In genomic region chr4:155490990-155491504, GRCm38 (mm10) we compare ENCODE assay signal across 8 mouse cellular contexts. TPM values are rescaled to one million over a fixed set of nuclear protein-coding genes. Genes with fewer than 3 reads are reported as not detected.
DNase-seq lines count a peak whose midpoint lies in the region; ATAC-seq and TF ChIP-seq lines count a peak whose summit lies in the region.

Gene Gnb1, plus strand, starts transcription at chr4:155491361.

- peak within 1 kb of the TSS; percentile 100 for H3K4me3 ChIP-seq in embryonic facial prominence, embryonic 14.5 days (ENCODE audit: low read depth, low read length)
- H3K4me3 ChIP-seq in limb, embryonic 14.5 days (replicated peaks; ENCODE audit: low read length) = peak within 1 kb of the TSS; percentile 94
- H3K4me3 ChIP-seq in midbrain, postnatal 0 days (ENCODE audit: low read depth, low read length) = peak within 1 kb of the TSS; percentile 82

- peak; percentile 30; the same call in 1 of the 2 replicates for TF ChIP-seq CTCF in midbrain, postnatal 0 days (IDR thresholded peaks at IDR 0.05)

- H3K9me3 ChIP-seq in embryonic facial prominence, embryonic 14.5 days (ENCODE audit: control insufficient read depth, low read length) = no peaks in the 10 kb centered on the region
- H3K9me3 ChIP-seq in limb, embryonic 14.5 days (ENCODE audit: control insufficient read depth, low read length) = no peaks in the 10 kb centered on the region
- no peaks in the 10 kb centered on the region for H3K9me3 ChIP-seq in midbrain, postnatal 0 days (ENCODE audit: low read length)

- H3K27me3 ChIP-seq in embryonic facial prominence, embryonic 14.5 days (replicated peaks; ENCODE audit: control insufficient read depth, insufficient read depth, low read length) = no peaks in the 10 kb centered on the region
- H3K27me3 ChIP-seq in limb, embryonic 14.5 days (ENCODE audit: control insufficient read depth, insufficient read depth, low read length) = no peaks in the 10 kb centered on the region
- no peaks in the 10 kb centered on the region for H3K27me3 ChIP-seq in midbrain, postnatal 0 days (ENCODE audit: insufficient read depth, low read length)

- peak within 1 kb of the TSS; percentile 100 for H3K9ac ChIP-seq in embryonic facial prominence, embryonic 14.5 days (ENCODE audit: low read depth, low read length)
- H3K9ac ChIP-seq in limb, embryonic 14.5 days (ENCODE audit: low read depth, low read length, severe bottlenecking) = peak within 1 kb of the TSS; percentile 99
- peak within 1 kb of the TSS; percentile 100 for H3K9ac ChIP-seq in midbrain, postnatal 0 days (replicated peaks; ENCODE audit: low read length, poor library complexity, severe bottlenecking)

- WGBS in embryonic facial prominence, embryonic 14.5 days = 0% methylated on average over 6 of the region's 60 CpGs
- WGBS in limb, embryonic 14.5 days = 2% methylated on average over 14 of the region's 60 CpGs
- 0% methylated on average over 26 of the region's 60 CpGs for whole genome bisulfite sequencing in midbrain, postnatal 0 days

- H3K36me3 ChIP-seq in embryonic facial prominence, embryonic 14.5 days (ENCODE audit: control insufficient read depth, insufficient read depth, low read length) = no peaks in the 10 kb centered on the region
- no peaks in the 10 kb centered on the region for H3K36me3 ChIP-seq in limb, embryonic 14.5 days (ENCODE audit: control insufficient read depth, insufficient read depth, low read length)
- H3K36me3 ChIP-seq in midbrain, postnatal 0 days (ENCODE audit: insufficient read depth, low read length) = no peaks in the 10 kb centered on the region

- H3K4me2 ChIP-seq in embryonic facial prominence, embryonic 14.5 days (ENCODE audit: low read depth, low read length) = peak within 1 kb of the TSS; percentile 89
- peak within 1 kb of the TSS; percentile 72 for H3K4me2 ChIP-seq in limb, embryonic 14.5 days (replicated peaks; ENCODE audit: low read depth, low read length, severe bottlenecking)
- H3K4me2 ChIP-seq in midbrain, postnatal 0 days (ENCODE audit: low read depth, low read length, poor library complexity, severe bottlenecking) = peak within 1 kb of the TSS; percentile 72

- peaks cover 29% of the 10 kb centered on the region for H3K4me1 ChIP-seq in embryonic facial prominence, embryonic 14.5 days (ENCODE audit: control insufficient read depth, insufficient read depth, low read length)
- peaks cover 16% of the 10 kb centered on the region for H3K4me1 ChIP-seq in limb, embryonic 14.5 days (ENCODE audit: control insufficient read depth, insufficient read depth, low read length)
- peaks cover 12% of the 10 kb centered on the region for H3K4me1 ChIP-seq in midbrain, postnatal 0 days (ENCODE audit: insufficient read depth, low read length)

- H3K27ac ChIP-seq in embryonic facial prominence, embryonic 14.5 days (replicated peaks; ENCODE audit: low read depth, low read length) = peak within 1 kb of the TSS; percentile 96
- H3K27ac ChIP-seq in limb, embryonic 14.5 days (replicated peaks; ENCODE audit: low read depth, low read length) = peak within 1 kb of the TSS; percentile 90
- peak within 1 kb of the TSS; percentile 93 for H3K27ac ChIP-seq in midbrain, postnatal 0 days (ENCODE audit: low read depth, low read length)

- peak; percentile 78 for DNase-seq in 3134 (ENCODE audit: extremely low read depth, insufficient read length, low spot score)
- peak; percentile 86 to 90 for DNase-seq in adrenal gland, postnatal 4 days (ENCODE audit: low spot score in 2 of 2)
- DNase-seq in embryonic facial prominence, embryonic 14.5 days (ENCODE audit: low spot score) = peak; percentile 92
- peak; percentile 89 for DNase-seq in heart, adult 8-10 months (ENCODE audit: low spot score)
- peak; percentile 92 for DNase-seq in kidney, adult 9 months
- DNase-seq in limb, embryonic 14.5 days (ENCODE audit: low spot score) = peak; percentile 90
- DNase-seq in midbrain, postnatal 0 days (ENCODE audit: low spot score) = peak; percentile 94
- peak; percentile 88 to 93 for DNase-seq in spleen, postnatal 14 days (ENCODE audit: low spot score in 2 of 2)

- TF ChIP-seq POLR2A in limb, embryonic 14.5 days (IDR thresholded peaks at IDR 0.05; ENCODE audit: borderline replicate concordance, extremely low read depth, insufficient read depth, insufficient read length) = no peak

- ATAC-seq in embryonic facial prominence, embryonic 14.5 days (ENCODE audit: low read depth) = peak; percentile 91
- ATAC-seq in limb, embryonic 14.5 days (ENCODE audit: low FRiP score, low read depth) = peak; percentile 91
- ATAC-seq in midbrain, postnatal 0 days (ENCODE audit: low FRiP score) = peak; percentile 87

RNA-seq across cellular contexts. Expression of gene Gnb1, which starts in this region (rescaled TPM):
- total RNA-seq in adrenal gland, postnatal 4 days (2021) = 100 to 1,000 TPM; 441 to 466 TPM
- 448 and 484 TPM in 2 replicates for polyA plus RNA-seq in embryonic facial prominence, embryonic 14.5 days (2014; fragmentation: Nextera tagmentation; extraction: Ambion mirVana)
- 100 to 1,000 TPM; 136 to 150 (median 142) TPM for total RNA-seq in heart, adult 8-10 months (2022)
- polyA plus RNA-seq in limb, embryonic 14.5 days (2012; rRNA removed) = 511 and 686 TPM in 2 replicates
- polyA plus RNA-seq in limb, embryonic 14.5 days (2014; fragmentation: Nextera tagmentation; extraction: Ambion mirVana) = 440 and 493 TPM in 2 replicates
- total RNA-seq in midbrain, postnatal 0 days (2014; rRNA removed) = 405 and 431 TPM in 2 replicates
- 1,405 and 1,414 TPM in 2 replicates for polyA plus RNA-seq in midbrain, postnatal 0 days (2015; fragmentation: Nextera tagmentation; extraction: Ambion mirVana)

Comparison
In these comparisons a context has a peak if more than half of its experiments do, and no peak if none do; other contexts are left out.
1. Peak in every context shown above with its lines: DNase-seq, ATAC-seq, H3K4me3 ChIP-seq and H3K27ac ChIP-seq.